Mouse (Mus musculus): ENCODE results near the gene Prkcsh. TPM values are rescaled to one million over a fixed set of nuclear protein-coding genes. Genes with fewer than 3 reads are reported as not detected.

Prkcsh gene
- total and polyA plus RNA-seq, 3 experiments = 46.2 to 67.5 (median 61.5) TPM

DNA sequence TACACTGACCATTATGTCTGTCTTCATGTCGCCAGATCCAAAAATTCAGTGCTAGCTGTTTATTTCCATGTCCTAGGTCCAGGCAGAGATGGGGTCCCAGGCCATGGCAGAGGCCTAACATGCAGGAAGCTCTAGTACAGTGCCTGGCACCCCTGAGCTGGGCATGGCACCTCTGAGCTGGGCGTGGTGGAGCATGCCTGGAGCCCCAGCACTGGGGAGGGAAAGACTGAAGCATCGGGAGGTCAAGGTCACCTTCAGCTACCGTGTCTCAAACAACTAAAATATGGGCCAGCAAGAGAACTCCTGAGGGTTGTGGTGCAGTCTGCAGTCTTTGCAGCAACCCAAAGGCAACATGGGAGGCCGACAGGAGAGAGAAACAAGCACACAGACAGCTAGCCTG is 44.2 kb upstream of the Prkcsh start:
- 71% methylated on average over 5 of the region's 5 CpGs for WGBS
- TF ChIP-seq EP300 (IDR thresholded peaks at IDR 0.05; ENCODE audit: insufficient read depth, low read depth, low read length) = no peak
- no peak for TF ChIP-seq CTCF (IDR thresholded peaks at IDR 0.05)
- no peak for TF ChIP-seq POLR2A (IDR thresholded peaks at IDR 0.05; ENCODE audit: insufficient read depth, low read depth, low read length)
- no peaks in the 10 kb centered on the region for H3K79me2 ChIP-seq (replicated peaks; ENCODE audit: control insufficient read depth, insufficient read depth, low read length)
- no peaks in the 10 kb centered on the region for H3K36me3 ChIP-seq (ENCODE audit: control insufficient read depth, insufficient read depth, low read length)
- H3K9ac ChIP-seq (ENCODE audit: low read depth, low read length) = no peak overlapping the region
- no peaks in the 10 kb centered on the region for H3K27me3 ChIP-seq (ENCODE audit: control insufficient read depth, insufficient read depth, low read length)
- H3K27ac ChIP-seq = no peak overlapping the region
- H3K4me1 ChIP-seq (ENCODE audit: control insufficient read depth, insufficient read depth, low read length) = no peaks in the 10 kb centered on the region; the same call in 1 of the 2 replicates
- DNase-seq = no peak
- no peak overlapping the region for H3K4me3 ChIP-seq
- intact Hi-C loops (cut with DNase I) = no loop called here

DNA sequence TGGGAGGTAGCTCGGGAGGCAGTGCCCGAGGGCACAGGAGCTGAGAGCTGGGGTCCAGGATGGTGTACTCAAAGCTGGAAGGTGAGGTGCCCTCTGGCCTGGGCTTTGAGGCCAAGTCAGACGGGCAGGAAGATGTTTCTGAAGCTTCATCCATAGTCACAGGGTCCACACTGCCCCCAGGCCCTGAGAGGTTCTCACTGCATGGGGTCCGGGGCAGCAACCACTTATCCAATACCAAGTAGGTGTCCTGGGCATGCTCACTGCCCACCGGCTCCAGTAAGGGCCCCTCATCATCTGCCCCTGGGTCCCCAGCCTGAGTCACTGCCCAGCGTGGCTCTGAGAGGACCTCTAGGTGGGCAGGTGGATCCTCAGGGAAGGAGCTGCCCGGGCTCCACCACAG is 43.4 kb upstream of the Prkcsh start:
- 92% methylated on average over 7 of the region's 7 CpGs for WGBS
- intact Hi-C loops (cut with DNase I) = no loop called here
- no peak overlapping the region for H3K4me3 ChIP-seq
- no peaks in the 10 kb centered on the region for H3K27me3 ChIP-seq (ENCODE audit: control insufficient read depth, insufficient read depth, low read length)
- H3K36me3 ChIP-seq (ENCODE audit: control insufficient read depth, insufficient read depth, low read length) = no peaks in the 10 kb centered on the region
- H3K4me1 ChIP-seq (ENCODE audit: control insufficient read depth, insufficient read depth, low read length) = no peaks in the 10 kb centered on the region; the same call in 1 of the 2 replicates
- H3K79me2 ChIP-seq (replicated peaks; ENCODE audit: control insufficient read depth, insufficient read depth, low read length) = no peaks in the 10 kb centered on the region
- H3K9ac ChIP-seq (ENCODE audit: low read depth, low read length) = no peak overlapping the region
- DNase-seq = no peak
- TF ChIP-seq EP300 (IDR thresholded peaks at IDR 0.05; ENCODE audit: insufficient read depth, low read depth, low read length) = no peak
- no peak for TF ChIP-seq POLR2A (IDR thresholded peaks at IDR 0.05; ENCODE audit: insufficient read depth, low read depth, low read length)
- no peak for TF ChIP-seq CTCF (IDR thresholded peaks at IDR 0.05)
- no peak overlapping the region for H3K27ac ChIP-seq

DNA sequence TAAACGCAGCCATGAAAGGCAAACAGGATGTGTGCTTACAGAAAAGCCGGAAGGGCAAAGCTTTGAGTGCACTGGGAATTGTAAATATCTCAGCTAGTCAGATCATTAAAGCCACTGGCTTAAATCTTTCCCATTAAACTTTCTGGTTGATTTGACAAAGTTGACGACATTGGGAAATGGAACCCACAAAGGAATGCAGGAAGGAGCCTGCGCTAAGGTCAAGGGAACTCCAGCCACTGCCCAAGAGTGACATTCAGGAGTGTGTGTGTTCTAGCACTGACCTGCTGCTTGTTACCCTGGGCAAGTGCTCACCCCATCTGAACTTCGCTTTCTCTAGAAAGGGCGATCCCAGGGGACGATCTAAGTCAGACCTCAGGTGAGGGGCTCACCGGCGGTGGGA is 42.5 kb upstream of the Prkcsh start:
- Histone ChIP-seq H3K27me3 (ENCODE audit: control insufficient read depth, insufficient read depth, low read length) (no peaks in the 10 kb centered on the region), H3K27ac (peak overlapping the region; percentile 16), H3K79me2 (replicated peaks; ENCODE audit: control insufficient read depth, insufficient read depth, low read length) (no peaks in the 10 kb centered on the region), H3K9ac (ENCODE audit: low read depth, low read length) (no peak overlapping the region), H3K4me1 (ENCODE audit: control insufficient read depth, insufficient read depth, low read length) (no peaks in the 10 kb centered on the region; the same call in 1 of the 2 replicates), H3K4me3 (no peak overlapping the region), H3K36me3 (ENCODE audit: control insufficient read depth, insufficient read depth, low read length) (no peaks in the 10 kb centered on the region)
- intact Hi-C loops (cut with DNase I) = no loop called here
- 60% methylated on average over 9 of the region's 9 CpGs for WGBS
- no peak for DNase-seq
- TF ChIP-seq CTCF (IDR thresholded peaks at IDR 0.05) (no peak), EP300 (IDR thresholded peaks at IDR 0.05; ENCODE audit: insufficient read depth, low read depth, low read length) (no peak), POLR2A (IDR thresholded peaks at IDR 0.05; ENCODE audit: insufficient read depth, low read depth, low read length) (no peak)

DNA sequence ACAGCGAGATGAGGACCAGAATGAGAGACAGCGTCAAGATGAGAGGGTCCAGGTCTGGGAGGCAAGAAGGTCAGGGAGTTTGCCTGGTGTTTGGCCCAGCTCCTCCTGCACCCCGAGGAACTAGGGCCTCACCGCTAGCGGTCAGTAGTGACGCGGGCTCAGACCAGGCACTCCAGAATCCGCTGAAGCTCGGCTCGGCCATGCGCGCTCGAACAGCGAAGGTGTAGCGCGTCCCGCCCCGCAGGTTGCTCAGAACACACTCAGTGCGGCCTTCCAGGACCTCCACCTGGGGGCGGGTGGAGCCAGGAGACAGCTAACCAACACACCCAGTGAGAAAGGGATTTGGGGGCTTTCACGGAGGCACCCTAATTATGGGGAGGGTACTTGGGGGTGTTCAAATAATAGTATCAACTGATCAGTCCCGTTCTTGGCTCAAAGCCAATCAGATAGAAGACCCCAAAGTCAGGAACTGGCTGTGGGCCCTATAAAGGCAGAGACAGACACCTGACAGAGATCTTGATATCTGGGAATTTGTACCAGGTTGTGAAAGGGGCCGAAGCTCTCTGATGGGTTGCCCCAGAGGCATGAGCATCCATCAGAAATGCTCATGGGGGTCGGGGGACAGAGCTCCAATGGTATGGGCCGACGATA is 41.9 kb upstream of the Prkcsh start:
- no peak for DNase-seq
- whole genome bisulfite sequencing = 49% methylated on average over 26 of the region's 26 CpGs
- H3K79me2 ChIP-seq (replicated peaks; ENCODE audit: control insufficient read depth, insufficient read depth, low read length) = no peaks in the 10 kb centered on the region
- no peak overlapping the region for H3K4me3 ChIP-seq
- no peak overlapping the region; the same call in 1 of the 2 replicates for H3K27ac ChIP-seq
- no peak overlapping the region for H3K9ac ChIP-seq (ENCODE audit: low read depth, low read length)
- TF ChIP-seq POLR2A (IDR thresholded peaks at IDR 0.05; ENCODE audit: insufficient read depth, low read depth, low read length) (no peak), CTCF (IDR thresholded peaks at IDR 0.05) (no peak), EP300 (IDR thresholded peaks at IDR 0.05; ENCODE audit: insufficient read depth, low read depth, low read length) (no peak)
- H3K4me1 ChIP-seq (ENCODE audit: control insufficient read depth, insufficient read depth, low read length) = no peaks in the 10 kb centered on the region; the same call in 1 of the 2 replicates
- intact Hi-C loops (cut with DNase I) = no loop called here
- no peaks in the 10 kb centered on the region for H3K27me3 ChIP-seq (ENCODE audit: control insufficient read depth, insufficient read depth, low read length)
- no peaks in the 10 kb centered on the region for H3K36me3 ChIP-seq (ENCODE audit: control insufficient read depth, insufficient read depth, low read length)

DNA sequence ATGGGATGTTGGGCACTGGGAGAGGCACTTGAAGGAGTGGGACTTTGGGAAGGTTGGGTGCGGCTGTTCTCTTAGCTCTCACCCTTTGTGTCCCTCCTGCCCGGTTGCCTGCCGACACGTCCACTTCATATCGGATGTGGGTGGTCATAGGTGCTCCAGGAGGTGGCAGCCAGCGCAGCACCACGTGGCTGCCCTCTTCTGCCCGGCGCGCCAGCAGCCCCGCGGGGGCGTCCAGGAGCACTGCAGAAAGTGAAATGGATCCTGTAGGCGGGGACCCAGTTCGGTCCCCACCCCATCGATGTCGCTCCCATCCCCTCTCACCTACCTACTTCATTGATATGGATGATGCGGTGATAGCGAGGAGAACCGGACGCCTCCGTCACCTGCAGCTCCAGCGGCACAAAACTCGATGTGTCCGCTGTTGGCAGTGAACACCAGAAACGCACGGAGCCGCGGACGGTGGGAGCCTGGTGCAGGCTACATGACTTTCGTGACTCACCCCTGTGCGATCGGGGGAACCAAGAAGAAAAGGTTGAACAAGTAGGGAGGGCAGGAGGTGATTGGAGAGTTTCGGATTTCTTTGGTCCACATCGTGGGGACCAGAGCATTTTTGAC is 41.1 kb upstream of the Prkcsh start:
- 14% methylated on average over 35 of the region's 35 CpGs for WGBS
- no peaks in the 10 kb centered on the region for H3K79me2 ChIP-seq (replicated peaks; ENCODE audit: control insufficient read depth, insufficient read depth, low read length)
- TF ChIP-seq EP300 (IDR thresholded peaks at IDR 0.05; ENCODE audit: insufficient read depth, low read depth, low read length) (no peak), CTCF (IDR thresholded peaks at IDR 0.05) (no peak), POLR2A (IDR thresholded peaks at IDR 0.05; ENCODE audit: insufficient read depth, low read depth, low read length) (no peak)
- H3K27me3 ChIP-seq (ENCODE audit: control insufficient read depth, insufficient read depth, low read length) = no peaks in the 10 kb centered on the region
- H3K4me1 ChIP-seq (ENCODE audit: control insufficient read depth, insufficient read depth, low read length) = no peaks in the 10 kb centered on the region; the same call in 1 of the 2 replicates
- peak in 1 of 2 experiments; percentile 28 for DNase-seq
- no peak overlapping the region for H3K27ac ChIP-seq
- H3K4me3 ChIP-seq = peak overlapping the region; percentile 55
- H3K36me3 ChIP-seq (ENCODE audit: control insufficient read depth, insufficient read depth, low read length) = no peaks in the 10 kb centered on the region
- intact Hi-C loops (cut with DNase I) = no loop called here
- no peak overlapping the region for H3K9ac ChIP-seq (ENCODE audit: low read depth, low read length)

DNA sequence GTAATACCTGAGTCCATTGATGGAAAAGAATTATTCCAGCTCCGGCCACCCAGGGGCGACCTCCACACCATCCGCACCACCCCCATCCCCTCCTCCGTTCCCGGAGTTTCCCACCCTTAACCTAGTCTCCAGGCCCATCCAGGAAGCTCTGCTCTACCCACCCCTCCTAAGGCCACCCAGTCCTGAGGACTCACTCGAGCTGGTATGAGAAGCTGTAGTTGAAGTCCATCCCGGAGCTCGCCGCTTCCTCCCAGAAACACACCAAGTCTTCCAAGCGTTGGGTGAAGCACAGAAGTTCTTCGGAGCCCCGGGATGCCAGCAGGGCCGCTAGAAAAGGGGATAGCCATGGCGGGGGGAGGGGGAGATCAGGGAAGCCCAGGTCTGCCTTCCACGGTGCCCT is 40.6 kb upstream of the Prkcsh start:
- Histone ChIP-seq H3K9ac (ENCODE audit: low read depth, low read length) (peak overlapping the region; percentile 50), H3K79me2 (replicated peaks; ENCODE audit: control insufficient read depth, insufficient read depth, low read length) (no peaks in the 10 kb centered on the region), H3K36me3 (ENCODE audit: control insufficient read depth, insufficient read depth, low read length) (no peaks in the 10 kb centered on the region), H3K27ac (no peak overlapping the region), H3K27me3 (ENCODE audit: control insufficient read depth, insufficient read depth, low read length) (no peaks in the 10 kb centered on the region), H3K4me3 (peak overlapping the region; percentile 55), H3K4me1 (ENCODE audit: control insufficient read depth, insufficient read depth, low read length) (no peaks in the 10 kb centered on the region; the same call in 1 of the 2 replicates)
- TF ChIP-seq POLR2A (IDR thresholded peaks at IDR 0.05; ENCODE audit: insufficient read depth, low read depth, low read length) (no peak), CTCF (IDR thresholded peaks at IDR 0.05) (no peak), EP300 (IDR thresholded peaks at IDR 0.05; ENCODE audit: insufficient read depth, low read depth, low read length) (no peak)
- DNase-seq = no peak
- intact Hi-C loops (cut with DNase I) = no loop called here
- WGBS = under 1% methylated on average over 15 of the region's 15 CpGs

All from heart, adult 2 months (tissue).